In the genomic region with DNA sequence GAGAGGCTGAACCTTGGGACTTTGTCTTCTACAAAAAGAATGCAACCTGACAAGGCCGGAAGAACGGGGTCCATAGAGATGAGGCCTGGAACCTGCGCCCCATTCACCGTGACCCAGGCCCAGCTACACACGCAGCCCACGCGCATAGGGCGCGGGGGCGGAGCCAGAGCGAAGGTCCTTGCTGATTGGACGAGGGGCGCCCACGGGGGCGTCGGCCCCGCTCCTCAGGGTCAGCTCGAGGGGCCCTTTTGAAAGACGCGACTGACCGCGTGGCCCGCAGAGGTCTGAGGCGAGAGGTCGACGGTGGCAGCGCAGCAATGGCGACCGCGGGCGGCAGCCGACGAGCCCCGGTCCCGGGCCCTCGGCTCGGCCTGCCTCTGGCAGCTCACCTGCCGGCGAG, we compare ENCODE assay signal across 9 mouse cellular contexts. TPM values are rescaled to one million over a fixed set of nuclear protein-coding genes. Genes with fewer than 3 reads are reported as not detected.
DNase-seq lines count a peak whose midpoint lies in the region; ATAC-seq and TF ChIP-seq lines count a peak whose summit lies in the region.
"Had no signal": no experiment of that assay in that cellular context is flagged by ENCODE, and none has a peak within 500 bp of the region (broad histone marks: within the 10 kb centered on the region; RNA-seq: fewer than 3 reads in every experiment).

A gene (plus strand): TSS at position 122 of the 400 bp plus-strand sequence.

- WGBS in kidney, adult 2 months, result 57% methylated on average over 39 of the region's 39 CpGs
- 54% methylated on average over 35 of the region's 39 CpGs for WGBS in forebrain, embryonic 11.5 days
- 51% methylated on average over 39 of the region's 39 CpGs for WGBS in limb, embryonic 12.5 days
- WGBS in neural tube, embryonic 14.5 days, result 50% methylated on average over 39 of the region's 39 CpGs

- H3K9ac ChIP-seq in forebrain, embryonic 11.5 days (ENCODE audit: low read length), result no peak within 1 kb of the TSS
- no peak within 1 kb of the TSS for H3K9ac ChIP-seq in limb, embryonic 12.5 days (replicated peaks)
- H3K9ac ChIP-seq in neural tube, embryonic 14.5 days (replicated peaks; ENCODE audit: low read depth, low read length), result no peak within 1 kb of the TSS

- H3K27ac ChIP-seq in kidney, adult 2 months (ENCODE audit: insufficient read depth, low read depth, low read length), result no peak within 1 kb of the TSS
- no peak within 1 kb of the TSS for H3K27ac ChIP-seq in forebrain, embryonic 11.5 days (ENCODE audit: low read depth, low read length)
- H3K27ac ChIP-seq in limb, embryonic 12.5 days, result no peak within 1 kb of the TSS
- no peak within 1 kb of the TSS for H3K27ac ChIP-seq in neural tube, embryonic 14.5 days (ENCODE audit: low read depth, low read length)

- no peak for TF ChIP-seq CTCF in kidney, adult 2 months (conservative IDR thresholded peaks at IDR 0.05; ENCODE audit: insufficient read depth, insufficient read length, low read depth, low read length)

- no peak for ATAC-seq in forebrain, embryonic 11.5 days (replicated peaks; ENCODE audit: low FRiP score)
- ATAC-seq in limb, embryonic 12.5 days (ENCODE audit: insufficient number of reproducible peaks, insufficient read depth, low FRiP score, low TSS enrichment, low read depth), result no peak
- peak; percentile 65; the same call in 1 of the 2 replicates for ATAC-seq in neural tube, embryonic 14.5 days (ENCODE audit: low read depth)

- H3K36me3 ChIP-seq in kidney, adult 2 months (ENCODE audit: control insufficient read depth, insufficient read depth, low read length), result no peaks in the 10 kb centered on the region
- H3K36me3 ChIP-seq in forebrain, embryonic 11.5 days (ENCODE audit: control insufficient read depth, insufficient read depth, low read length), result no peaks in the 10 kb centered on the region
- no peaks in the 10 kb centered on the region for H3K36me3 ChIP-seq in limb, embryonic 12.5 days
- H3K36me3 ChIP-seq in neural tube, embryonic 14.5 days (ENCODE audit: control insufficient read depth, insufficient read depth, low read length), result no peaks in the 10 kb centered on the region

- H3K9me3 ChIP-seq in forebrain, embryonic 11.5 days (ENCODE audit: control insufficient read depth, low read length), result peaks cover 4% of the 10 kb centered on the region; the same call in 1 of the 2 replicates
- peaks cover 15% of the 10 kb centered on the region; the same call in 1 of the 2 replicates for H3K9me3 ChIP-seq in limb, embryonic 12.5 days
- H3K9me3 ChIP-seq in neural tube, embryonic 14.5 days (ENCODE audit: control insufficient read depth, low read length), result peaks cover 8% of the 10 kb centered on the region

- no peak for DNase-seq in kidney, adult 2 months
- DNase-seq in kidney, adult 18-20 months, result no peak
- no peak for DNase-seq in forebrain, embryonic 11.5 days (ENCODE audit: low spot score)
- DNase-seq in c-Kit-positive CD71-positive TER-119-positive erythroid progenitor cells, embryonic 14.5 days (ENCODE audit: low spot score), result no peak
- DNase-seq in urinary bladder, postnatal 36 days (ENCODE audit: low spot score in 2 of 2), result no peak
- no peak for DNase-seq in B cell, adult 2 months
- DNase-seq: layer of hippocampus, adult 9-11 months had no signal

- H3K4me3 ChIP-seq in kidney, adult 2 months (ENCODE audit: insufficient read depth, low read depth, low read length), result 0 out of 2 replicates have a peak within 1 kb of the TSS, but pooled peaks have one; percentile 10
- no peak within 1 kb of the TSS for H3K4me3 ChIP-seq in forebrain, embryonic 11.5 days (ENCODE audit: low read depth, low read length)
- H3K4me3 ChIP-seq in limb, embryonic 12.5 days (replicated peaks), result peak within 1 kb of the TSS; percentile 30
- peak within 1 kb of the TSS; percentile 18; the same call in 1 of the 2 replicates for H3K4me3 ChIP-seq in neural tube, embryonic 14.5 days (ENCODE audit: low read depth, low read length)

- no peaks in the 10 kb centered on the region for H3K4me1 ChIP-seq in kidney, adult 2 months (ENCODE audit: control insufficient read depth, insufficient read depth, low read length)
- H3K4me1 ChIP-seq in forebrain, embryonic 11.5 days (replicated peaks; ENCODE audit: control insufficient read depth, insufficient read depth, low read length), result no peaks in the 10 kb centered on the region
- no peaks in the 10 kb centered on the region for H3K4me1 ChIP-seq in limb, embryonic 12.5 days (replicated peaks)
- H3K4me1 ChIP-seq in neural tube, embryonic 14.5 days (ENCODE audit: control insufficient read depth, insufficient read depth, low read length), result no peaks in the 10 kb centered on the region

- H3K4me2 ChIP-seq in forebrain, embryonic 11.5 days (ENCODE audit: low read depth, low read length, severe bottlenecking), result 0 out of 2 replicates have a peak within 1 kb of the TSS, but pooled peaks have one; percentile 18
- peak within 1 kb of the TSS; percentile 48 for H3K4me2 ChIP-seq in limb, embryonic 12.5 days
- H3K4me2 ChIP-seq in neural tube, embryonic 14.5 days (ENCODE audit: low read depth, low read length), result peak within 1 kb of the TSS; percentile 24; the same call in 1 of the 2 replicates

- no peak for TF ChIP-seq POLR2A in kidney, adult 2 months (IDR thresholded peaks at IDR 0.05; ENCODE audit: low read depth, low read length)

- no peaks in the 10 kb centered on the region; the same call in 1 of the 2 replicates for H3K27me3 ChIP-seq in kidney, adult 2 months (replicated peaks; ENCODE audit: control insufficient read depth, insufficient read depth, low read length)
- H3K27me3 ChIP-seq in forebrain, embryonic 11.5 days (ENCODE audit: control insufficient read depth, insufficient read depth, low read length), result no peaks in the 10 kb centered on the region
- no peaks in the 10 kb centered on the region for H3K27me3 ChIP-seq in limb, embryonic 12.5 days
- no peaks in the 10 kb centered on the region for H3K27me3 ChIP-seq in neural tube, embryonic 14.5 days (ENCODE audit: control insufficient read depth, insufficient read depth, low read length)

RNA-seq across cellular contexts. Expression of the gene that starts here (rescaled TPM):
- polyA plus RNA-seq in kidney, adult 2 months (2012; rRNA removed), result not detected in 2 replicates
- polyA plus RNA-seq in forebrain, embryonic 11.5 days (2014; fragmentation: Nextera tagmentation; extraction: Ambion mirVana), result not detected in 2 replicates
- polyA plus RNA-seq in limb, embryonic 12.5 days (2016; fragmentation: Nextera tagmentation; extraction: Ambion mirVana), result 1.3 and 1.5 TPM in 2 replicates
- 0.26 TPM in 1 of 2 replicates, not detected in the other for polyA plus RNA-seq in neural tube, embryonic 14.5 days (2014; fragmentation: Nextera tagmentation; extraction: Ambion mirVana)

Comparison
In these comparisons a context has a peak if more than half of its experiments do, and no peak if none do; other contexts are left out.
1. Peak in ATAC-seq, H3K4me3 ChIP-seq and H3K4me2 ChIP-seq in neural tube, embryonic 14.5 days; RNA of the gene not detected or under 1 TPM.